Mouse (Mus musculus): ENCODE data around the gene Iqgap2.

DNA sequence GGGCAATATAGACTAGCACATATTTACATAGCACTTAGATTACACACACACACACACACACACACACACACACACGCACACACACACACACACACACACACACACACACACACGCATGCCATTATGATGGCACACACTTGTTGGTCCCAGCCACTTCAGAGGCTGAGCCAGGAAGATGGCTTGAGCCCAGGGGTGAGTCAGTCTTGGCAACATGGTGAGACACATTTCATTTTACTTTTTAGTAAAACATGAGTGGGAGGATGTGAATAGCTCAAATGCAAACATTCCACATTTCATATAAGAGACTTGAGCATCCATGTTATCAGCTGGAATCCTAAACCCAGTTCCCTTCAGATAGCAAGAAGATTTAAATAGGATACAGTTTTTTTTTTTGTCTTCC lies 258.3 kb downstream of the Iqgap2 start:
- TF ChIP-seq CTCF (conservative IDR thresholded peaks at IDR 0.05; ENCODE audit: insufficient read depth, insufficient read length, low read depth, low read length) (no peak), POLR2A (IDR thresholded peaks at IDR 0.05; ENCODE audit: low read depth, low read length) (no peak)
